Mouse (Mus musculus): ENCODE data around the gene Cyfip2. TPM values are rescaled to one million over a fixed set of nuclear protein-coding genes. Genes with fewer than 3 reads are reported as not detected.
A peak's percentile ranks its signal among the peaks of the same experiment; 100 is the strongest.

Cyfip2 gene
- polyA plus RNA-seq, 1 experiment from 2014 or later: 3.4 TPM

DNA sequence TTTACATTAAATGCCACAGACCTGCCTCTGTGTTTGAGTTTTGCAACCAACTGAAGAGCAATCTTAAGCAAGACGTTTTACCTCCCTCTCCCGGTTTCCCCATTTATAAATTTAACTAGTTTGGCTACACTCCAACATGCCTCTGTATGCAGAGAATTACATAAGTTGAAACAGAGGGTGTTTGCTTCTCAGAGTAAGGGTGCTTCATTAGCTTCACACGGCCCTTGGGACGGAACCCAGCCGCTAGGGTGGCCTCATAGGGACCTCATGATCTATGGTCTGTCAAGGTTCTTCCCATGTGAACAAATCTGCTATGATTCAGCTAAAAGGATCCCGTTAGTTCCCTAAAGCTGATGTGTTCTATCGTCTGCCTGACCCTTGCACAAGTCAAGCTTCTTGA, 1.9 kb upstream of the Cyfip2 start:
- Histone ChIP-seq H3K4me2 (replicated peaks; ENCODE audit: low read depth, low read length) (no peak overlapping the region), H3K9ac (replicated peaks; ENCODE audit: low read depth) (no peak overlapping the region), H3K36me3 (ENCODE audit: insufficient read depth, low read length) (no peaks in the 10 kb centered on the region), H3K27me3 (replicated peaks; ENCODE audit: insufficient read depth, low read length) (no peaks in the 10 kb centered on the region), H3K27ac (ENCODE audit: low read length) (no peak overlapping the region), H3K9me3 (ENCODE audit: low read length) (no peaks in the 10 kb centered on the region), H3K4me1 (ENCODE audit: insufficient read depth, low read depth, low read length) (0 out of 2 replicates have a peak, but pooled peaks cover 7% of the 10 kb centered on the region), H3K4me3 (ENCODE audit: low read depth, low read length) (no peak overlapping the region)
- DNase-seq (ENCODE audit: low spot score): peak; percentile 87
- peak; percentile 69 for ATAC-seq
- 18% methylated on average over 7 of the region's 7 CpGs for WGBS
- TF ChIP-seq CTCF (IDR thresholded peaks at IDR 0.05): no peak
- peak; percentile 50; the same call in 1 of the 2 replicates for TF ChIP-seq EP300 (IDR thresholded peaks at IDR 0.05)

DNA sequence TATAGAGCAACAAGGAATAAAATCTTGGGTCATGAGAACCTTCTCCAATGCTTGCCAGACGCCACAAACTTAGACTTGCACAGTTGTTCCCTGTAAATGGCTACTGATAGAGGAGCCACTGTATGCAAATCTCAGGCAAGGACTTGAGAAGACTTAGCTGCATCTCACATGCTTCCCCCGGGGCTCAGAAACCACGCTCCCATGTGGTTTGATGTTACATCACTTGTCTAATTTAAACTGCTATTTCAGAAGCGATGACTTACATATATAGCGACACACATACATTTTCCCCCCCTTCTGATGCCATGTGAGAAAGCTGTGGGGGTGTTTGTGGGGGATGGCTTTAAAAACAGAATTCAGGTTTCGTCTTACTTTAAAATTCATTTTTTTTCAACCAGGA, 1.2 kb upstream of the Cyfip2 start:
- WGBS: 62% methylated on average over 6 of the region's 6 CpGs
- Histone ChIP-seq H3K4me2 (replicated peaks; ENCODE audit: low read depth, low read length) (no peak overlapping the region), H3K4me3 (ENCODE audit: low read depth, low read length) (no peak overlapping the region), H3K27ac (ENCODE audit: low read length) (no peak overlapping the region), H3K27me3 (replicated peaks; ENCODE audit: insufficient read depth, low read length) (no peaks in the 10 kb centered on the region), H3K36me3 (ENCODE audit: insufficient read depth, low read length) (no peaks in the 10 kb centered on the region), H3K9me3 (ENCODE audit: low read length) (no peaks in the 10 kb centered on the region), H3K4me1 (ENCODE audit: insufficient read depth, low read depth, low read length) (0 out of 2 replicates have a peak, but pooled peaks cover 7% of the 10 kb centered on the region), H3K9ac (replicated peaks; ENCODE audit: low read depth) (no peak overlapping the region)
- TF ChIP-seq EP300 (IDR thresholded peaks at IDR 0.05) (no peak), CTCF (IDR thresholded peaks at IDR 0.05) (no peak)
- DNase-seq (ENCODE audit: low spot score) (peak; percentile 16), ATAC-seq (no peak)

DNA sequence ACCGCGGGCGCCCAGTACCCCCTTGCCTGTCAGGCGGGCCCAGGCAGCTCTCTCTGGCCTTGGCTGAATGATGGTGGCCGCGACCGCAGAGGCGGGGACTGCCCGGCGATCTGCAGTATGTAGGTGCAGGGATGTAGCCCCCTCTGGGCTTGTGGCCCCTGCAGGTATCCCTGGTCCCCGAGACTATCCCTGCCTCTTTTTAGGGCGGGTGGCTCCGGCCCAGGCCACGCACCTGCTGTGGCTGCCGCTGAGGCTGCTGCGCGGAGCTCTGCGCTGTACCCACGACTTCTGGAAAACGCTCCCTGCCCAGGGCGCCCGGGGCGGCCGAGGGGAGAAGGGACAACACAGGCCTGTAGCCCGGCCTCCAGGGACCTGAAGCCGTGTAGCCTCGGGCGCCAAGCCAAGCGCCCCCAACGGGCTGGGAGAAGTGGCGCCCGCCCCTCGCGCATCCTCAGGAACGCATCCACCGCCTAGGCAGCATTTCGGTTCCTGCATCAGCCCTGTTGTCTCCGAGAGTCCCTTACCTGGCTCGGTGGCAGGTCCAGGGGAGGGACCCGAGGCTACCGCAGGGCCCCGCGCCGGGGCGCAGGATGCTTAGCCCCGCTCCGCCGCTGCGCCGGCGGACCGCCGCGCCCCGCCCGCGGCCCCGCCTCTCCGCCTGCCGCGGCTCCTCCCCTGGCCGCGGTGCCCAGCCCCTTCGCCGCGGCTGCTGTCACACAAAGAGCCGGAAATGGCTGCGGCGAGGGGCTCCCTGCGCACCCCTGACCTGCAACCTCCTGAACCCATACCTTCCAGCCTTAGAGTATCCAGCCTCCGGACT, 746 bp downstream of the Cyfip2 start:
- Histone ChIP-seq H3K9me3 (ENCODE audit: low read length) (no peaks in the 10 kb centered on the region), H3K27ac (ENCODE audit: low read length) (no peak overlapping the region; the same call in 1 of the 2 replicates), H3K9ac (replicated peaks; ENCODE audit: low read depth) (peak overlapping the region; percentile 39; the same call in 1 of the 2 replicates), H3K4me2 (replicated peaks; ENCODE audit: low read depth, low read length) (peak overlapping the region; percentile 97), H3K4me1 (ENCODE audit: insufficient read depth, low read depth, low read length) (0 out of 2 replicates have a peak, but pooled peaks cover 7% of the 10 kb centered on the region), H3K27me3 (replicated peaks; ENCODE audit: insufficient read depth, low read length) (no peaks in the 10 kb centered on the region), H3K36me3 (ENCODE audit: insufficient read depth, low read length) (no peaks in the 10 kb centered on the region), H3K4me3 (ENCODE audit: low read depth, low read length) (peak overlapping the region; percentile 53)
- DNase-seq (ENCODE audit: low spot score) (peak; percentile 56), ATAC-seq (peak; percentile 77)
- TF ChIP-seq EP300 (IDR thresholded peaks at IDR 0.05): no peak
- no peak for TF ChIP-seq CTCF (IDR thresholded peaks at IDR 0.05)
- 2% methylated on average over 45 of the region's 71 CpGs for WGBS

DNA sequence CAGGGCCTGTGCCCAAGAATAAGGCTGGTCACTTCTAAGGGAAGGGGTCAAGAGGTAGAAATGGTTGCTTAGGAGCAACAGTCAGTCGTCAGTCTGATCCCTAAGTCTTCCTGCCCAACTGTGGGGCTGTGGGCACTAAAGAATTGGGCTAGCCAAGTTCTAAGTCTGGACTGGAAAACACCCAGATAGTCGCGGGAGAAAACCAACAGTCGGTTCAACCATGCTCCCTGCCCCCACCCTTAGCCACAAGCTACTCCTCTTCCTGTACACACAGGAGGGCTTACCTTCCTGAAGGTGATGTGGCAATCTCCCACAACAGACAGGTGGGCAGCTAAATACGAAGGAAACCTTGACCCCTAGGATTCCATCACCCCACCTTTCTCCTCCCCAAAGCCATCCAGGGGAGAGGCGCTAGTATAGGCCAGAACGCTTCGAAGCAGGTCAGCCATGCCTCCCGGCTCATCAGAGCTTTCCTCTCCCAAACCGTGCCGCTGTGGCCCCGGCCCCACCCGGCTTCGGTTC, 1.4 kb downstream of the Cyfip2 start:
- H3K36me3 ChIP-seq (ENCODE audit: insufficient read depth, low read length): no peaks in the 10 kb centered on the region
- H3K27ac ChIP-seq (ENCODE audit: low read length): no peak overlapping the region
- H3K4me2 ChIP-seq (replicated peaks; ENCODE audit: low read depth, low read length): peak overlapping the region; percentile 97
- TF ChIP-seq CTCF (IDR thresholded peaks at IDR 0.05) (no peak), EP300 (IDR thresholded peaks at IDR 0.05) (no peak)
- DNase-seq (ENCODE audit: low spot score) (no peak), ATAC-seq (no peak)
- 9% methylated on average over 14 of the region's 14 CpGs for WGBS
- H3K4me3 ChIP-seq (ENCODE audit: low read depth, low read length): peak overlapping the region; percentile 53
- H3K9me3 ChIP-seq (ENCODE audit: low read length): no peaks in the 10 kb centered on the region
- H3K27me3 ChIP-seq (replicated peaks; ENCODE audit: insufficient read depth, low read length): no peaks in the 10 kb centered on the region
- H3K4me1 ChIP-seq (ENCODE audit: insufficient read depth, low read depth, low read length): 0 out of 2 replicates have a peak, but pooled peaks cover 7% of the 10 kb centered on the region
- peak overlapping the region; percentile 39; the same call in 1 of the 2 replicates for H3K9ac ChIP-seq (replicated peaks; ENCODE audit: low read depth)

DNA sequence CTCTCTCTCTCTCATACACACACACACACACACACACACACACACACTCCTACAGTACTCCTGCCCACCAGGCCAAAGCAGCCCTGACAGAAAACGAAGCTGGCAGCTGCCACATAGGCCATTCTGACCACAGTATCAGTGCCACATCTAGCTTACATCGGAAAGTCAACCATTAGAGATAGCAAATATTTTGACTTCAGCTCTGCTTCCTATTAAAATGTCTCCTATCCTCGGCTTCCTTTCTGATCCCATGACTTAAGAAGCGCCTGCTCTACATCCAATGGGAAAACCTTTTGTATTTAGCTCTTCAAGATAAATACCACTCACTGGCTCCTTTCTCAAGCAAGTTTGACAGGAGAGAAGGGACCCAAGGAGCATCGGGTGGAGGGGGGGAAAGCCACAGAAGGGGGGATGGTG, 2.0 kb downstream of the Cyfip2 start:
- no peak for DNase-seq (ENCODE audit: low spot score)
- Histone ChIP-seq H3K9ac (replicated peaks; ENCODE audit: low read depth) (no peak overlapping the region), H3K27ac (ENCODE audit: low read length) (no peak overlapping the region), H3K36me3 (ENCODE audit: insufficient read depth, low read length) (no peaks in the 10 kb centered on the region), H3K27me3 (replicated peaks; ENCODE audit: insufficient read depth, low read length) (no peaks in the 10 kb centered on the region), H3K4me2 (replicated peaks; ENCODE audit: low read depth, low read length) (peak overlapping the region; percentile 97; the same call in 1 of the 2 replicates), H3K4me3 (ENCODE audit: low read depth, low read length) (0 out of 2 replicates have a peak overlapping the region, but pooled peaks have one; percentile 53), H3K9me3 (ENCODE audit: low read length) (no peaks in the 10 kb centered on the region), H3K4me1 (ENCODE audit: insufficient read depth, low read depth, low read length) (0 out of 2 replicates have a peak, but pooled peaks cover 7% of the 10 kb centered on the region)
- WGBS: 59% methylated on average over 5 of the region's 5 CpGs
- ATAC-seq: no peak
- TF ChIP-seq EP300 (IDR thresholded peaks at IDR 0.05) (no peak), CTCF (IDR thresholded peaks at IDR 0.05) (no peak)

DNA sequence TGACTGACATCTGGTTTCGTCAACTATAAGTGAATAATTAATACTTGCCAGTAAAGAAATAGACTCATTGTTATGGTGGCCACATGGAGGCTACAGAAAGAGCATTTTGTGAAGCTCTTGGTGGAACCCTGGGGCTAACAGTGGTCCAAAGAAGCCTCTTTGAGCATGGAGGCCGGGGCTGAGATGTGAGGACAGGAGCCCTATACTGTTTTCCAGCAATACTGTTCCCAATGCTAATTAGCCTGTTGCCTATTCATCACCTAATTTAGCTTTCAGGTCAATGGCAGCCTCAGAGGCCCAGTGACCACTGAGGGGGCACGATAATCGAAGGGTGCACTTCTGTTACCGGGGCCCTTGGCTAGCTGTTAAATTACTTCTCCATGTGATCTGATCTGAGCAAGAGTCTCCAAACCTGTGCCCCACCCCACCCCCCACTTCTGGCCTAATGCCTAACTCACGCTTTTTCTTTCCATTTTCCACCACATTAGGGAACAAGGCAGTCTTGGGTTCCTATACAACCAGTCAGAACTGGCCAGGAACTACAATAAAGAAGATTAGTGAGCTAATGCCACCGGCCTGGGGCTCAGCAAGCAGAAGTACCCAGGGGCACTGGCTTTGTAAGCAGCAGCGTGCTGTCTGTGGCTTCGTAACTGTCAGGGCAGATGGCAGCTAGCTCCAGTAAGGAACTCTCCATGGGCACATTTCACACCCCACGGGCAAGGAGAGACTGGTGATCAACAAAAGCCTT, 2.7 kb downstream of the Cyfip2 start:
- Histone ChIP-seq H3K4me1 (ENCODE audit: insufficient read depth, low read depth, low read length) (0 out of 2 replicates have a peak, but pooled peaks cover 7% of the 10 kb centered on the region), H3K27ac (ENCODE audit: low read length) (no peak overlapping the region), H3K9ac (replicated peaks; ENCODE audit: low read depth) (no peak overlapping the region), H3K36me3 (ENCODE audit: insufficient read depth, low read length) (no peaks in the 10 kb centered on the region), H3K9me3 (ENCODE audit: low read length) (no peaks in the 10 kb centered on the region), H3K4me3 (ENCODE audit: low read depth, low read length) (no peak overlapping the region), H3K4me2 (replicated peaks; ENCODE audit: low read depth, low read length) (no peak overlapping the region), H3K27me3 (replicated peaks; ENCODE audit: insufficient read depth, low read length) (no peaks in the 10 kb centered on the region)
- DNase-seq (ENCODE audit: low spot score) (no peak), ATAC-seq (no peak)
- TF ChIP-seq CTCF (IDR thresholded peaks at IDR 0.05) (no peak), EP300 (IDR thresholded peaks at IDR 0.05) (no peak)
- 77% methylated on average over 10 of the region's 10 CpGs for WGBS
